Mouse (Mus musculus): ENCODE results near the gene Dtl. TPM values are rescaled to one million over a fixed set of nuclear protein-coding genes. Genes with fewer than 3 reads are reported as not detected.

Dtl gene
- polyA plus RNA-seq, 1 experiment = 19.5 TPM

- TF ChIP-seq CTCF (IDR thresholded peaks at IDR 0.05; ENCODE audit: control insufficient read depth, insufficient read depth, insufficient replicate concordance, low read depth, low read length) (no peak), POLR2A (IDR thresholded peaks at IDR 0.05; ENCODE audit: control insufficient read depth, low read depth, low read length) (no peak)
- H3K4me1 ChIP-seq (ENCODE audit: control insufficient read depth, insufficient read depth, low read length) = no peaks in the 10 kb centered on the region
- no peaks in the 10 kb centered on the region for H3K27me3 ChIP-seq (ENCODE audit: control insufficient read depth, insufficient read depth, low read length)
- no peak overlapping the region for H3K27ac ChIP-seq (ENCODE audit: control insufficient read depth, insufficient read depth, low read depth, low read length)
- peaks cover 1% of the 10 kb centered on the region; the same call in 1 of the 2 replicates for H3K36me3 ChIP-seq (ENCODE audit: control insufficient read depth, insufficient read depth, low read length)
- H3K4me3 ChIP-seq (ENCODE audit: control insufficient read depth, low read depth, low read length) = no peak overlapping the region
These were observed 20.7 kb upstream of the Dtl start for GRCm38 (mm10) chr1:191596076-191596475.

- Histone ChIP-seq H3K27ac (ENCODE audit: control insufficient read depth, insufficient read depth, low read depth, low read length) (no peak overlapping the region), H3K4me3 (ENCODE audit: control insufficient read depth, low read depth, low read length) (no peak overlapping the region), H3K36me3 (ENCODE audit: control insufficient read depth, insufficient read depth, low read length) (peaks cover 2% of the 10 kb centered on the region), H3K27me3 (ENCODE audit: control insufficient read depth, insufficient read depth, low read length) (no peaks in the 10 kb centered on the region), H3K4me1 (ENCODE audit: control insufficient read depth, insufficient read depth, low read length) (no peaks in the 10 kb centered on the region)
- TF ChIP-seq POLR2A (IDR thresholded peaks at IDR 0.05; ENCODE audit: control insufficient read depth, low read depth, low read length) (no peak), CTCF (IDR thresholded peaks at IDR 0.05; ENCODE audit: control insufficient read depth, insufficient read depth, insufficient replicate concordance, low read depth, low read length) (no peak)
These were observed 16.8 kb upstream of the Dtl start for GRCm38 (mm10) chr1:191592016-191592720.

GRCm38 (mm10) chr1:191588749-191589148 lies 13.4 kb upstream of the Dtl start:
- no peak for TF ChIP-seq CTCF (IDR thresholded peaks at IDR 0.05; ENCODE audit: control insufficient read depth, insufficient read depth, insufficient replicate concordance, low read depth, low read length)
- TF ChIP-seq POLR2A (IDR thresholded peaks at IDR 0.05; ENCODE audit: control insufficient read depth, low read depth, low read length) = no peak
- peaks cover 1% of the 10 kb centered on the region for H3K36me3 ChIP-seq (ENCODE audit: control insufficient read depth, insufficient read depth, low read length)
- H3K27ac ChIP-seq (ENCODE audit: control insufficient read depth, insufficient read depth, low read depth, low read length) = no peak overlapping the region

GRCm38 (mm10) chr1:191587062-191587461 lies 11.7 kb upstream of the Dtl start:
- Histone ChIP-seq H3K4me1 (ENCODE audit: control insufficient read depth, insufficient read depth, low read length) (no peaks in the 10 kb centered on the region), H3K27ac (ENCODE audit: control insufficient read depth, insufficient read depth, low read depth, low read length) (no peak overlapping the region), H3K36me3 (ENCODE audit: control insufficient read depth, insufficient read depth, low read length) (peaks cover 4% of the 10 kb centered on the region), H3K4me3 (ENCODE audit: control insufficient read depth, low read depth, low read length) (no peak overlapping the region), H3K27me3 (ENCODE audit: control insufficient read depth, insufficient read depth, low read length) (no peaks in the 10 kb centered on the region)
- TF ChIP-seq POLR2A (IDR thresholded peaks at IDR 0.05; ENCODE audit: control insufficient read depth, low read depth, low read length) (no peak), CTCF (IDR thresholded peaks at IDR 0.05; ENCODE audit: control insufficient read depth, insufficient read depth, insufficient replicate concordance, low read depth, low read length) (no peak)

More at GRCm38 (mm10) chr1:191588749-191589148, 13.4 kb upstream of the Dtl start:
- Histone ChIP-seq H3K4me3 (ENCODE audit: control insufficient read depth, low read depth, low read length) (no peak overlapping the region), H3K4me1 (ENCODE audit: control insufficient read depth, insufficient read depth, low read length) (no peaks in the 10 kb centered on the region), H3K27me3 (ENCODE audit: control insufficient read depth, insufficient read depth, low read length) (no peaks in the 10 kb centered on the region)

GRCm38 (mm10) chr1:191585704-191586103 lies 10.4 kb upstream of the Dtl start:
- Histone ChIP-seq H3K36me3 (ENCODE audit: control insufficient read depth, insufficient read depth, low read length) (peaks cover 4% of the 10 kb centered on the region), H3K27me3 (ENCODE audit: control insufficient read depth, insufficient read depth, low read length) (no peaks in the 10 kb centered on the region), H3K4me3 (ENCODE audit: control insufficient read depth, low read depth, low read length) (no peak overlapping the region), H3K27ac (ENCODE audit: control insufficient read depth, insufficient read depth, low read depth, low read length) (no peak overlapping the region), H3K4me1 (ENCODE audit: control insufficient read depth, insufficient read depth, low read length) (no peaks in the 10 kb centered on the region)
- TF ChIP-seq POLR2A (IDR thresholded peaks at IDR 0.05; ENCODE audit: control insufficient read depth, low read depth, low read length) = no peak
- TF ChIP-seq CTCF (IDR thresholded peaks at IDR 0.05; ENCODE audit: control insufficient read depth, insufficient read depth, insufficient replicate concordance, low read depth, low read length) = no peak

GRCm38 (mm10) chr1:191584483-191584882 lies 9.1 kb upstream of the Dtl start:
- TF ChIP-seq POLR2A (IDR thresholded peaks at IDR 0.05; ENCODE audit: control insufficient read depth, low read depth, low read length) = no peak
- TF ChIP-seq CTCF (IDR thresholded peaks at IDR 0.05; ENCODE audit: control insufficient read depth, insufficient read depth, insufficient replicate concordance, low read depth, low read length) = no peak
- no peak overlapping the region for H3K4me3 ChIP-seq (ENCODE audit: control insufficient read depth, low read depth, low read length)
- peaks cover 4% of the 10 kb centered on the region for H3K36me3 ChIP-seq (ENCODE audit: control insufficient read depth, insufficient read depth, low read length)

GRCm38 (mm10) chr1:191583836-191584235 lies 8.5 kb upstream of the Dtl start:
- no peak overlapping the region for H3K4me3 ChIP-seq (ENCODE audit: control insufficient read depth, low read depth, low read length)
- TF ChIP-seq POLR2A (IDR thresholded peaks at IDR 0.05; ENCODE audit: control insufficient read depth, low read depth, low read length) (no peak), CTCF (IDR thresholded peaks at IDR 0.05; ENCODE audit: control insufficient read depth, insufficient read depth, insufficient replicate concordance, low read depth, low read length) (no peak)
- H3K27ac ChIP-seq (ENCODE audit: control insufficient read depth, insufficient read depth, low read depth, low read length) = no peak overlapping the region

More at GRCm38 (mm10) chr1:191584483-191584882, 9.1 kb upstream of the Dtl start:
- no peaks in the 10 kb centered on the region for H3K27me3 ChIP-seq (ENCODE audit: control insufficient read depth, insufficient read depth, low read length)
- H3K4me1 ChIP-seq (ENCODE audit: control insufficient read depth, insufficient read depth, low read length) = no peaks in the 10 kb centered on the region
- no peak overlapping the region for H3K27ac ChIP-seq (ENCODE audit: control insufficient read depth, insufficient read depth, low read depth, low read length)

More at GRCm38 (mm10) chr1:191583836-191584235, 8.5 kb upstream of the Dtl start:
- Histone ChIP-seq H3K36me3 (ENCODE audit: control insufficient read depth, insufficient read depth, low read length) (peaks cover 4% of the 10 kb centered on the region), H3K4me1 (ENCODE audit: control insufficient read depth, insufficient read depth, low read length) (no peaks in the 10 kb centered on the region), H3K27me3 (ENCODE audit: control insufficient read depth, insufficient read depth, low read length) (no peaks in the 10 kb centered on the region)

Measured in testis, adult 2 months (tissue).